Mouse (Mus musculus): ENCODE results near the gene Gstm4. TPM values are rescaled to one million over a fixed set of nuclear protein-coding genes. Genes with fewer than 3 reads are reported as not detected.
"Not testable (repeated sequence)": the region's sequence is repeated elsewhere in the genome, so short reads cannot be mapped to it uniquely, and the experiment has no call there.

Gene Gstm4
- polyA plus RNA-seq, 1 experiment from 2014 or later, result 47.9 TPM

- Histone ChIP-seq H3K4me2 (ENCODE audit: low read depth, low read length) (no peak overlapping the region), H3K36me3 (ENCODE audit: control insufficient read depth, insufficient read depth, low read length) (no peaks in the 10 kb centered on the region), H3K9me3 (ENCODE audit: control insufficient read depth, low read length) (no peaks in the 10 kb centered on the region), H3K9ac (ENCODE audit: low read depth, low read length) (no peak overlapping the region), H3K4me1 (ENCODE audit: control insufficient read depth, insufficient read depth, low read length) (peaks cover 24% of the 10 kb centered on the region), H3K27me3 (replicated peaks; ENCODE audit: control insufficient read depth, insufficient read depth, low read length) (no peaks in the 10 kb centered on the region), H3K4me3 (ENCODE audit: low read length) (no peak overlapping the region), H3K27ac (ENCODE audit: low read length) (no peak overlapping the region)
- 83% methylated on average over 8 of the region's 8 CpGs for WGBS
- ATAC-seq, result no peak
Measured at GRCm38 (mm10) chr3:108014098-108014973, 30.4 kb downstream of the Gstm4 start.

GRCm38 (mm10) chr3:108013331-108013871 is 31.3 kb downstream of the Gstm4 start:
- Histone ChIP-seq H3K27ac (ENCODE audit: low read length) (no peak overlapping the region), H3K4me3 (ENCODE audit: low read length) (no peak overlapping the region), H3K9ac (ENCODE audit: low read depth, low read length) (no peak overlapping the region), H3K4me2 (ENCODE audit: low read depth, low read length) (no peak overlapping the region), H3K36me3 (ENCODE audit: control insufficient read depth, insufficient read depth, low read length) (no peaks in the 10 kb centered on the region), H3K4me1 (ENCODE audit: control insufficient read depth, insufficient read depth, low read length) (peaks cover 20% of the 10 kb centered on the region), H3K27me3 (replicated peaks; ENCODE audit: control insufficient read depth, insufficient read depth, low read length) (no peaks in the 10 kb centered on the region), H3K9me3 (ENCODE audit: control insufficient read depth, low read length) (no peaks in the 10 kb centered on the region)
- ATAC-seq, result no peak
- 66% methylated on average over 4 of the region's 4 CpGs for WGBS

DNA sequence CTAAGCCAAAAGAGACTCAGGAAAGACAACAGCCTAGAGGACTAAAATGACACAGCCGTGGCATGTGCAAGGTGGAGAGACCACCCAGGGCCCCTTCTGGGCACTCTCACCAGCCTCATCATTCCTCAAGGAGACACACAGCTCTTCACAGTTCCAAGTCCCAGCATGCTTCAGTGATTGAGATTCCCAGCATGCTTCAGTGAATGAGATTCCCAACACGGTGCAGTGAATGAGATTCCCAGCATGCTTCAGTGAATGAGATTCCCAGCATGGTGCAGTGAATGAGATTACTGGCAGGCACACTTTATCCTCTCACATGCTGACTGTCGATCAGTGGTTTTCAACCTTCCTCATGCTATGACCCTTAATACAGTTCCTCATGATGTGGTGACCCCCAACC is 33.1 kb downstream of the Gstm4 start:
- H3K9me3 ChIP-seq (ENCODE audit: control insufficient read depth, low read length), result no peaks in the 10 kb centered on the region
- H3K36me3 ChIP-seq (ENCODE audit: control insufficient read depth, insufficient read depth, low read length), result no peaks in the 10 kb centered on the region
- WGBS, result 80% methylated on average over 3 of the region's 3 CpGs
- H3K4me2 ChIP-seq (ENCODE audit: low read depth, low read length), result no peak overlapping the region
- no peak overlapping the region for H3K9ac ChIP-seq (ENCODE audit: low read depth, low read length)
- no peak for ATAC-seq
- no peak overlapping the region for H3K27ac ChIP-seq (ENCODE audit: low read length)
- H3K4me3 ChIP-seq (ENCODE audit: low read length), result no peak overlapping the region
- H3K4me1 ChIP-seq (ENCODE audit: control insufficient read depth, insufficient read depth, low read length), result peaks cover 12% of the 10 kb centered on the region; the same call in 1 of the 2 replicates
- no peaks in the 10 kb centered on the region for H3K27me3 ChIP-seq (replicated peaks; ENCODE audit: control insufficient read depth, insufficient read depth, low read length)

GRCm38 (mm10) chr3:108010286-108010685 is 34.4 kb downstream of the Gstm4 start:
- ATAC-seq, result no peak
- Histone ChIP-seq H3K27me3 (replicated peaks; ENCODE audit: control insufficient read depth, insufficient read depth, low read length) (no peaks in the 10 kb centered on the region), H3K9ac (ENCODE audit: low read depth, low read length) (no peak overlapping the region), H3K4me2 (ENCODE audit: low read depth, low read length) (no peak overlapping the region), H3K36me3 (ENCODE audit: control insufficient read depth, insufficient read depth, low read length) (no peaks in the 10 kb centered on the region), H3K4me3 (ENCODE audit: low read length) (no peak overlapping the region), H3K4me1 (ENCODE audit: control insufficient read depth, insufficient read depth, low read length) (0 out of 2 replicates have a peak, but pooled peaks cover 9% of the 10 kb centered on the region), H3K9me3 (ENCODE audit: control insufficient read depth, low read length) (no peaks in the 10 kb centered on the region), H3K27ac (ENCODE audit: low read length) (no peak overlapping the region)
- 63% methylated on average over 2 of the region's 2 CpGs for WGBS

- no peak for ATAC-seq
- H3K4me3 ChIP-seq (ENCODE audit: low read length), result no peak overlapping the region
- no peaks in the 10 kb centered on the region for H3K9me3 ChIP-seq (ENCODE audit: control insufficient read depth, low read length)
- H3K27me3 ChIP-seq (replicated peaks; ENCODE audit: control insufficient read depth, insufficient read depth, low read length), result no peaks in the 10 kb centered on the region
- H3K9ac ChIP-seq (ENCODE audit: low read depth, low read length), result no peak overlapping the region
- WGBS, result 62% methylated on average over 8 of the region's 8 CpGs
- H3K27ac ChIP-seq (ENCODE audit: low read length), result no peak overlapping the region
- no peaks in the 10 kb centered on the region for H3K4me1 ChIP-seq (ENCODE audit: control insufficient read depth, insufficient read depth, low read length)
- H3K4me2 ChIP-seq (ENCODE audit: low read depth, low read length), result no peak overlapping the region
- no peaks in the 10 kb centered on the region for H3K36me3 ChIP-seq (ENCODE audit: control insufficient read depth, insufficient read depth, low read length)
Measured at GRCm38 (mm10) chr3:108002021-108002420, 42.7 kb downstream of the Gstm4 start.

- no peaks in the 10 kb centered on the region for H3K36me3 ChIP-seq (ENCODE audit: control insufficient read depth, insufficient read depth, low read length)
- H3K9me3 ChIP-seq (ENCODE audit: control insufficient read depth, low read length), result no peaks in the 10 kb centered on the region
- no peak overlapping the region for H3K4me2 ChIP-seq (ENCODE audit: low read depth, low read length)
- H3K4me3 ChIP-seq (ENCODE audit: low read length), result no peak overlapping the region
- ATAC-seq, result no peak
- H3K27me3 ChIP-seq (replicated peaks; ENCODE audit: control insufficient read depth, insufficient read depth, low read length), result no peaks in the 10 kb centered on the region
- no peak overlapping the region for H3K27ac ChIP-seq (ENCODE audit: low read length)
- no peaks in the 10 kb centered on the region for H3K4me1 ChIP-seq (ENCODE audit: control insufficient read depth, insufficient read depth, low read length)
- WGBS, result 67% methylated on average over 3 of the region's 3 CpGs
- H3K9ac ChIP-seq (ENCODE audit: low read depth, low read length), result no peak overlapping the region
Measured at GRCm38 (mm10) chr3:107999491-107999890, 45.2 kb downstream of the Gstm4 start.

DNA sequence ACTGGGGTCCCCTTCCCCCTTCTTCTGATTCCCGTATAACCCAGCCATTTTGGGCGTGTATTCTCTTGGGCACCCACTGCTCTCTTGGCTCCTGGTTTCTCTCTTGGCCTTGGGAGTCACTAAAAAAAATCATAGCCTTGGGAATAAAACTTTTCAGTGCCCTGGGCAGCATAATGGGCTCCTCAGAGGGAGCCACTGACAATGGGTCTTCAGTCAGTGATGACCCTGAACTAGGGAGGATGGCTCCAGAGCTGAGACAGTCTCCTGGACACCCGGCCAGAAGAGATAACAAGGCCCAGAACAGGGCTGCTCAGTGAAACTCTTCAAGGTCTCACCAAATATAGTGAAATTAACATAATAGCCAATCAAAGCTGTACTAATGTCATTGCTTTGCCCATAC is 46.1 kb downstream of the Gstm4 start:
- no peak overlapping the region for H3K4me2 ChIP-seq (ENCODE audit: low read depth, low read length)
- H3K9me3 ChIP-seq (ENCODE audit: control insufficient read depth, low read length), result no peaks in the 10 kb centered on the region
- no peaks in the 10 kb centered on the region for H3K36me3 ChIP-seq (ENCODE audit: control insufficient read depth, insufficient read depth, low read length)
- no peak overlapping the region for H3K9ac ChIP-seq (ENCODE audit: low read depth, low read length)
- no peak for ATAC-seq
- H3K4me3 ChIP-seq (ENCODE audit: low read length), result no peak overlapping the region
- no peak overlapping the region for H3K27ac ChIP-seq (ENCODE audit: low read length)
- no peaks in the 10 kb centered on the region for H3K27me3 ChIP-seq (replicated peaks; ENCODE audit: control insufficient read depth, insufficient read depth, low read length)
- no peaks in the 10 kb centered on the region for H3K4me1 ChIP-seq (ENCODE audit: control insufficient read depth, insufficient read depth, low read length)
- WGBS, result 86% methylated on average over 3 of the region's 3 CpGs

DNA sequence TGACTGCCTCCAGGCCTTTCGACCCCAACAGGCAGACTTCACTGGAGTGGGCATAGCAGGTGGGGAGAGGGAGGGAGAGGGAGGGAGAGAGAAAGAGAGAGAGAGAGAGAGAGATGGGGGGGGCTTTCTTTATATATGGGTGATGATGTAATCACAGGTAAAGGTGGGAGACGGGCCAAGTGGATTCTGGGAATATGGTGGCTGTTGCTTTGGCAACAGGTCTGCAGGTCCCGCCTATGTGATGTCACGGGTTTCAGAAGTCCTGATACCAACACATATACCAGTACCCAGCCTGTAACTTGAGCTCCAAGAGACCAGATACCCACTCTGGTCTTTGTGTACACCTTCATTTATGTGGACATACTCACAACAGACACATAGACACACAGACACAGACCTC is 48.1 kb downstream of the Gstm4 start:
- Histone ChIP-seq H3K9me3 (ENCODE audit: control insufficient read depth, low read length) (no peaks in the 10 kb centered on the region), H3K27ac (ENCODE audit: low read length) (no peak overlapping the region), H3K4me1 (ENCODE audit: control insufficient read depth, insufficient read depth, low read length) (no peaks in the 10 kb centered on the region), H3K9ac (ENCODE audit: low read depth, low read length) (no peak overlapping the region), H3K4me3 (ENCODE audit: low read length) (no peak overlapping the region), H3K4me2 (ENCODE audit: low read depth, low read length) (no peak overlapping the region), H3K36me3 (ENCODE audit: control insufficient read depth, insufficient read depth, low read length) (no peaks in the 10 kb centered on the region), H3K27me3 (replicated peaks; ENCODE audit: control insufficient read depth, insufficient read depth, low read length) (no peaks in the 10 kb centered on the region)
- 77% methylated on average over 4 of the region's 4 CpGs for WGBS
- ATAC-seq, result no peak

DNA sequence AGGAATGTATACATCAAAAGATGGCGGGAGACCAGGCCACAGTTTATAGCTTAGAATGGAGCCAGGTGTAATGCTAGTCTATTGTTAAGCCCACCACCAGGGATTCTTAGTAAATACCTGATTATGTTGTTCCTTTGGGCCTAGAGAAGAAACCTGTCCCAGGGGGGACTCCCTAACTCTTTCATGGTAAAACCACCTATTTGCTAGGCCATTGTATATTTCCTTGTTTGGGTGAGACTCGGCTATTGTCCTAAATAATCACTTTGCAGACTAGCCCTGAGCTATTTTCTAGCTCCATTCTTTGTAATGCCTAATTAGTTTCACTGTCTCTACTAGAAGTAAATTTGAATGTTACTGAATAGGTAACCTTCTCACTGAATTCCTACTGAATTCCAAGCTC is 48.7 kb downstream of the Gstm4 start:
- H3K4me2 ChIP-seq (ENCODE audit: low read depth, low read length); H3K4me3 ChIP-seq (ENCODE audit: low read length); H3K9ac ChIP-seq (ENCODE audit: low read depth, low read length); H3K27ac ChIP-seq (ENCODE audit: low read length); H3K4me1 ChIP-seq (ENCODE audit: control insufficient read depth, insufficient read depth, low read length); H3K9me3 ChIP-seq (ENCODE audit: control insufficient read depth, low read length); ATAC-seq; H3K27me3 ChIP-seq (replicated peaks; ENCODE audit: control insufficient read depth, insufficient read depth, low read length); H3K36me3 ChIP-seq (ENCODE audit: control insufficient read depth, insufficient read depth, low read length): not testable (repeated sequence)
- WGBS, result 89% methylated on average over 2 of the region's 2 CpGs
